ENCODE assay signal across 9 mouse cellular contexts in genomic region chr14:101510540-101511313, GRCm38 (mm10).
DNase-seq lines count a peak whose midpoint lies in the region; ATAC-seq and TF ChIP-seq lines count a peak whose summit lies in the region.
"Had no signal": no experiment of that assay in that cellular context is flagged by ENCODE, and none has a peak within 500 bp of the region (broad histone marks: within the 10 kb centered on the region; RNA-seq: fewer than 3 reads in every experiment).

No protein-coding gene starts in this region.

- no peak overlapping the region for H3K4me3 ChIP-seq in forebrain, embryonic 14.5 days (ENCODE audit: low read depth, low read length)
- no peak overlapping the region for H3K4me3 ChIP-seq in forebrain, embryonic 11.5 days (ENCODE audit: low read depth, low read length)
- H3K4me3 ChIP-seq in lung, postnatal 0 days (ENCODE audit: low read depth, low read length), result no peak overlapping the region
- H3K4me3 ChIP-seq: neural tube, embryonic 13.5 days had no signal

- H3K27ac ChIP-seq in forebrain, embryonic 14.5 days (ENCODE audit: low read depth, low read length), result no peak overlapping the region
- no peak overlapping the region for H3K27ac ChIP-seq in forebrain, embryonic 11.5 days (ENCODE audit: low read depth, low read length)
- no peak overlapping the region for H3K27ac ChIP-seq in lung, postnatal 0 days (ENCODE audit: low read length)
- H3K27ac ChIP-seq: neural tube, embryonic 13.5 days had no signal

- TF ChIP-seq CTCF in lung, postnatal 0 days (IDR thresholded peaks at IDR 0.05), result peak; percentile 43

- no peaks in the 10 kb centered on the region for H3K36me3 ChIP-seq in forebrain, embryonic 14.5 days (ENCODE audit: control insufficient read depth, insufficient read depth, low read length)
- no peaks in the 10 kb centered on the region for H3K36me3 ChIP-seq in forebrain, embryonic 11.5 days (ENCODE audit: control insufficient read depth, insufficient read depth, low read length)
- H3K36me3 ChIP-seq in lung, postnatal 0 days (ENCODE audit: insufficient read depth, low read length), result no peaks in the 10 kb centered on the region
- H3K36me3 ChIP-seq: neural tube, embryonic 13.5 days had no signal

- H3K9me3 ChIP-seq in forebrain, embryonic 14.5 days (replicated peaks; ENCODE audit: control insufficient read depth, low read length), result no peaks in the 10 kb centered on the region
- no peaks in the 10 kb centered on the region for H3K9me3 ChIP-seq in forebrain, embryonic 11.5 days (ENCODE audit: control insufficient read depth, low read length)
- no peaks in the 10 kb centered on the region for H3K9me3 ChIP-seq in lung, postnatal 0 days (ENCODE audit: low read length)
- H3K9me3 ChIP-seq: neural tube, embryonic 13.5 days had no signal

- TF ChIP-seq EP300 in lung, postnatal 0 days (IDR thresholded peaks at IDR 0.05), result no peak

- H3K9ac ChIP-seq in forebrain, embryonic 14.5 days (ENCODE audit: low read length), result no peak overlapping the region
- H3K9ac ChIP-seq in forebrain, embryonic 11.5 days (ENCODE audit: low read length), result no peak overlapping the region
- H3K9ac ChIP-seq in lung, postnatal 0 days (replicated peaks; ENCODE audit: low read depth), result no peak overlapping the region
- H3K9ac ChIP-seq: neural tube, embryonic 13.5 days had no signal

- peak; percentile 28; the same call in 1 of the 2 replicates for ATAC-seq in forebrain, embryonic 14.5 days
- no peak for ATAC-seq in forebrain, embryonic 11.5 days (replicated peaks; ENCODE audit: low FRiP score)
- ATAC-seq in lung, postnatal 0 days, result no peak; the same call in 1 of the 2 replicates
- peak; percentile 45 for ATAC-seq in granulocyte monocyte progenitor cell, adult 5-6 weeks (replicated peaks; ENCODE audit: poor library complexity, severe bottlenecking)

- no peak overlapping the region for H3K4me2 ChIP-seq in forebrain, embryonic 14.5 days (ENCODE audit: low read length)
- H3K4me2 ChIP-seq in forebrain, embryonic 11.5 days (ENCODE audit: low read depth, low read length, severe bottlenecking), result no peak overlapping the region
- H3K4me2 ChIP-seq in lung, postnatal 0 days (replicated peaks; ENCODE audit: low read depth, low read length), result no peak overlapping the region
- H3K4me2 ChIP-seq: neural tube, embryonic 13.5 days had no signal

- DNase-seq in forebrain, embryonic 14.5 days (ENCODE audit: low spot score), result peak; percentile 42
- no peak for DNase-seq in forebrain, embryonic 11.5 days (ENCODE audit: low spot score)
- DNase-seq in lung, postnatal 0 days (ENCODE audit: low spot score), result peak; percentile 22
- no peak for DNase-seq in lung, postnatal 4 days
- peak; percentile 60 to 78 for DNase-seq in right cerebral cortex, postnatal 10 days (ENCODE audit: low spot score in 2 of 2)
- no peak for DNase-seq in embryo, embryonic 11 days
- DNase-seq in gastrocnemius, adult 18-20 months (ENCODE audit: low spot score), result no peak

- peaks cover 6% of the 10 kb centered on the region for H3K4me1 ChIP-seq in forebrain, embryonic 14.5 days (ENCODE audit: control insufficient read depth, insufficient read depth, low read length)
- H3K4me1 ChIP-seq in forebrain, embryonic 11.5 days (replicated peaks; ENCODE audit: control insufficient read depth, insufficient read depth, low read length), result 0 out of 2 replicates have a peak, but pooled peaks cover 3% of the 10 kb centered on the region
- H3K4me1 ChIP-seq in lung, postnatal 0 days (ENCODE audit: insufficient read depth, low read depth, low read length), result no peaks in the 10 kb centered on the region

- no peaks in the 10 kb centered on the region for H3K27me3 ChIP-seq in forebrain, embryonic 14.5 days (replicated peaks; ENCODE audit: control insufficient read depth, insufficient read depth, low read length)
- no peaks in the 10 kb centered on the region for H3K27me3 ChIP-seq in forebrain, embryonic 11.5 days (ENCODE audit: control insufficient read depth, insufficient read depth, low read length)
- no peaks in the 10 kb centered on the region for H3K27me3 ChIP-seq in lung, postnatal 0 days (replicated peaks; ENCODE audit: insufficient read depth, low read length)
- H3K27me3 ChIP-seq: neural tube, embryonic 13.5 days had no signal

- WGBS in forebrain, embryonic 14.5 days, result 59% methylated on average over 13 of the region's 13 CpGs
- 81% methylated on average over 13 of the region's 13 CpGs for WGBS in forebrain, embryonic 11.5 days
- WGBS in lung, postnatal 0 days, result 64% methylated on average over 13 of the region's 13 CpGs

Comparison
In these comparisons a context has a peak if more than half of its experiments do, and no peak if none do; other contexts are left out.
1. ATAC-seq: peak in forebrain, embryonic 14.5 days (single experiment) and granulocyte monocyte progenitor cell, adult 5-6 weeks (single experiment); none in forebrain, embryonic 11.5 days (single experiment) and lung, postnatal 0 days (single experiment).
2. DNase-seq: peak in forebrain, embryonic 14.5 days (single experiment), lung, postnatal 0 days (single experiment) and right cerebral cortex, postnatal 10 days (2 of 2); none in forebrain, embryonic 11.5 days (single experiment), lung, postnatal 4 days (0 of 2), embryo, embryonic 11 days (single experiment) and gastrocnemius, adult 18-20 months (single experiment).